Mouse (Mus musculus): ENCODE results near the gene Dhx32.

- TF ChIP-seq CTCF (conservative IDR thresholded peaks at IDR 0.05; ENCODE audit: low read length), result no peak
- TF ChIP-seq POU5F1 (IDR thresholded peaks at IDR 0.05; ENCODE audit: borderline replicate concordance, low read length), result no peak
- no peak for TF ChIP-seq NANOG (IDR thresholded peaks at IDR 0.05; ENCODE audit: borderline replicate concordance, low read length)
Observed at GRCm38 (mm10) chr7:133701366-133701765, 81.2 kb downstream of the Dhx32 start.
